Mouse (Mus musculus) brain, embryonic 14.5 days (tissue): Measurements from ENCODE around the gene Cep131.

Source experiments
- CTCF ChIP-seq: fragments of 200-500 bp; IDR thresholded peaks from 2 replicates; pipeline ENCODE4 v1.5.1; 2012; ENCODE audit warnings: inconsistent platforms, mild to moderate bottlenecking, moderate library complexity, borderline replicate concordance; ENCODE audit not compliant: insufficient read depth, insufficient read length; ENCODE audit errors: extremely low read depth
- POLR2A ChIP-seq: fragments of 200-500 bp; IDR thresholded peaks from 2 replicates; pipeline ENCODE4 v1.6.1; 2012; ENCODE audit warnings: mild to moderate bottlenecking, inconsistent platforms, borderline replicate concordance; ENCODE audit not compliant: poor library complexity, insufficient read depth, insufficient read length, severe bottlenecking; ENCODE audit errors: extremely low read depth

DNA sequence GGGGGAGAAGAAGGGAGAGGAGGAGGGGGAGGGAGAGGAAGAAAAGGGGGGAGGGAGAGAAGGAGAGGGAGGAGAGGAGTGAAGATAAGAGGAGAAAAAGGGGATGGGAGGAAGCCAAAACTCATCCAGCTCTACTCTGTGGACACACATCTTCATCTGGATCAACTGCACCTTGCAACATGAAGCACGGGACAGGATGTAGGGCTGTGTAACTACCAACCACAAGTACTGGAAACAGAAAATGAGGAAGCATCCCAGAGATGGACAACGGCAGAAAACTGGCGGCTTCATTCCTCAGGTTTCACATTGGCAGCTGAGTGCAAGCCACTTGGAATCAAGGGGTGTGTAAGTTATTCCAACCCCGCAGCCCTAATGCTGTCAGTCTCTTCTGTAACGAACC lies 51.9 kb downstream of the Cep131 start:
- TF ChIP-seq CTCF = no peak
- TF ChIP-seq POLR2A = no peak
